Mouse (Mus musculus): ENCODE measurements around the gene Ldb2.

The Ldb2 gene

DNA sequence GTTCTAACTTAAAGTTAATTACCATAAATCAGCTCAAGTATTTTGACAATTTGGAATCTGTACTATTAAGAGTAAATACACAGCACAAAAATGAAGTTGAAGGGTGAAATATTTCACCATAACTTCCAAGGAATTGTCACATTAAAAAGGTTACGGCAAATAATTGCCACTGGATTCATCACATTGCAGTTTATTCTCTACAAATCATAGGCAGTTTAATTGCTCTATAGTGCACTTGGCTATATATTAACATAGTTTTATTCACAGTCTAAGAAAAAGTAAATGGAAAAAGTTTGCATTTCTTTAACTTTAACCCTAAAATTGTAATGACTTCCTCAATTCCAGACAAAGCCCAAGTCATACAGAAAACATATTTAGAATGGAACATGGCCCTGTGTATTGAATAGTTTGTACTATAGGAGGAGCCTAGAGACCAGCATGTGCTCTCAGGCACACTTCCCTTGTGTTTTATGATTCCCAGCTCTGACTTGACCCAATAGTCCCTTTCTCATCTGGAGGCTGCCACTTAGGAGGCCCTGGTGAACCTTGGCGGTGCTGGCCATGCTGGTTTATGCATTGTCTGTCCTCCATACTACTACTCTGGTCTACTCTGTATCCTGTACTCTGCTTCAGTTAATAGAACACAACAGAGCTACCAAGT is 255.9 kb downstream of the Ldb2 start:
- no peak for DNase-seq (ENCODE audit: low spot score in 2 of 2)

DNA sequence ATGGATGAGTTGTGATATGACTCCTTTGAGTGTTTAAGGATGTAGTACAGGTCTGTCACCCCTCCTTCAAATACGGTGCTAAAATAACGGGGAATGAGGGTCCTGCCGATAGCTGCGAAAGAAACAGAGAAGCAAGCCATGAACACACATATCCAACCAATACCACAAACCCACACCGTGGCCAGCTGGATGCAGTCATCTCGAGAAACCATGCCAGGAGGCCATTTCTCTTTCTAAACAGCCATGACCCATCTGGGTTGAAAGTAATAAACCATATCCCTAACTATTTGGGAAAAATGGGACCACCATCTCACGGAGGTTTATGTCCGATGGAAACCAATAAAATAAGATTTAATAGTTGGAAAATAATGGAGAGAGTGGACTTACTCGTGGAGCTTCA is 257.7 kb downstream of the Ldb2 start:
- DNase-seq (ENCODE audit: low spot score in 2 of 2), result no peak

DNA sequence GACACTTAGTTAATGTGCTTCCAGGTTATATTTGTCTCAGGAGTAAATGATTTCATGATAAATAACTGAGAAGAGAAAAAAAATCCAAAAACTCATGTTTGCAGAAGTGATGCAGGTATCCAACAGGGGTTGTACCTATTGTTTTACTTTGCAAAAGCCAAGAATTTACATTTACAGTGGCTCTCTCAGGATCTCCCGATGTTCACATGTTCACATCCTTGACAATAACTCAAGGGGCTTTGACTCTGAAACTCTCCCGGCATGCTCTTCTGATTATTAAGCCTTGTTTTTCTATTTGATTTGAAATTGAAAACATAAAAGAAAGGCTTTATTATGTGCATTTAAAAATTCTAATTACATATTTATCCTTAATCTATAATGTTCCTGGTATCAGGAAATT is 260.8 kb downstream of the Ldb2 start:
- DNase-seq (ENCODE audit: low spot score in 2 of 2), result no peak

DNA sequence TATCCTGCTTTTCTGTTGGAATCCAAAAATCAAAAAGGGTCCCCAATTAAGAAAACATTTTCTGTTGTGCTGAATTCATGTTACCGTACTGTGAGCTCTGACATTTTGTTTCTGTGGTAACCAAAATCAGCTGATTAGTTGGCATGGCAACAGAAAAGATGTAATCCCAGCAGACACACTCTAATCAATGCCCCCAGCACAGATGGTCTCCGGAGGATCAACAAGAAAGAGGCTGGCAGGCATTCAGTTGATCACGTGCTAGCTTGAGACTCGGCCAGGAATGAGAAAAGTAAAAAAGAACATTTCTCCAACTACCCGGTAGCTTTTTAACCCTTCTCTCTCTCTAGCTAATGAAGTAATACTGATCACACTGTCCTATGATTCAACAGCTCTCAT is 261.5 kb downstream of the Ldb2 start:
- DNase-seq (ENCODE audit: low spot score in 2 of 2), result no peak

DNA sequence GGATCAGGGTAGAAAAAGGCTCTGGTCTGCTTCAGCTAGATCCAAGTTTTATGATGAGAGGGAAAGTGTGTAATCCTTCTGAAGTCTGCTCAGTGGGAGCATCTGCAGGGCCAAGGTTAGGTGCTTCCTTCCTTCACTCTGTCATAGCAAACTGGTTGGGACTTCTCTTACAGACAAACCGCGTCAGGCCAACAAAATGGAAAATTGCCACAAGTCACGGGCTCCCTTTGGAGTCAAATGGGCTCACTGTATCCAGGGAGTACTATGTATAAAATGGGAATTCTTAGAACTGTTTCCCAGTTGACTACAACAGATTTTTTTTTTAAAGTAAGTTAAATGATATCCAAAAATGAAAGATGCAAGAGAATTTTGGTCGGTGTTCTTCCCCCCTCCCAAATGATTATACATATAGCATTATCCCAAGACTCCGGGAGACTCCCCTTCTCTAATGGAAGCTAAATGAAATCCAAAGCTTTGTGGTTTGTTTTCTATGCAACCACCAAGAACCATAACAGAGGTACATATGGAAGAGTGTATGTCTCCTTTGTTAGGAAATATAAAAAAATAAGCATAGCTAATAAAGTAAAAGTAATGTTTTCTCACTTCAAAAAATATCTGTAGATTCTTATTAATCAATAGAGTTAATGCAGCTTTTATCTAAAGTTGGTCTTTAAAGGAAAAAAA is 262.0 kb downstream of the Ldb2 start:
- DNase-seq (ENCODE audit: low spot score in 2 of 2), result no peak

DNA sequence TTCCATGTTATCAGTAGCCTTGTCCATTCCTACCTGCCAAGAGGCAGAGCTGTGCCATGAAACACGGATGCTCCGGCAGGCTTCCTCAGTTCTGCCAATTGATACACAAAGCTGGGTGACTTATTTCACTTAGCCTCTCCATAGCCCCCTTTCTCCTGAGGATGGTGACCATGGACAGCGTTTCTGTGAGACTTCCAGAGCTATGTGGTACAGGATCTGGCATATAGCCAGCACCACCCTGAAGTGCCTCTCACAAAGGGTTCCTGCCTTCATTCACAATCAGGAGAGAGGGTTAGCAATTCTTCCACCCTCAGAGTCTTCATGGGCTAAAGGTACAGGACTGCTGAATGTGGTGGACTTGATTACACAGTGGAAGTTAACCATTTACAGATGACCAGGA is 270.0 kb downstream of the Ldb2 start:
- no peak for DNase-seq (ENCODE audit: low spot score in 2 of 2)

DNA sequence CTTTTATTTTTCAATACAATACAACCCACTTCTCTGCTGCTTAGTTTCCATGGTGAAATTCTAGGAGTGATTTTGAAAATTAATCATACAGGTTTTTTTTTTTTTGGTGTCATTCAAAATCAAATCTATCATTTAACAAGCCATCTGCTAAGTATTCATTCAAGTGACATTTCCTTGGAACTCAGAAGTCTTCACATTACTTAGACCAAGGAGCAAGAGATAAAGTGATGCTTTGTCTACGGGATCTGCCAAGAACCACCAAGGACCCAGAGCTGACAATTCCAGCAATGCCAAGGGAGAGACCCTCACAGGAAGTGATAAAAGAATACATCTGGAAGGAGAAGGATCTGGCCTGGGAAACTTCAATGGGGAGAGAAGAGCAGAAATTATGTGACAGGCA is 270.5 kb downstream of the Ldb2 start:
- no peak for DNase-seq (ENCODE audit: low spot score in 2 of 2)

DNA sequence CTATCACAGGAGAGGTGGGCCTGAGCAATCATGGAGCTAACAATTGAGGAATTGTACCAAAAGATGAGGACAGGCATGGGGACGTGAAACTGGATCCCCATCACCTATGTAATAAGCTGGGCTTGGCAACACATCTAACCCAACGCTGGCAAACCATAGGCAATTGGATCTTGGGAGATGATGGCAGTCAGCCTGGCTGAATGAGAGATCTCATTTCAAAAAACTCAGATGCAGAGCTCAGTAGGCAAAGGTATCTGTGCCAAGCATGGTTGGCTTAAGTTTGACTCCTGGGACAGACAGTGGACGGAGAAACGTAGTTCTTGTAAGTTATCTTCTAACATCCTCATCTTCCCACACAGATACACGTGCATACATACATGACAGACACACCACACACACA is 294.3 kb downstream of the Ldb2 start:
- no peak for DNase-seq (ENCODE audit: low spot score in 2 of 2)

DNA sequence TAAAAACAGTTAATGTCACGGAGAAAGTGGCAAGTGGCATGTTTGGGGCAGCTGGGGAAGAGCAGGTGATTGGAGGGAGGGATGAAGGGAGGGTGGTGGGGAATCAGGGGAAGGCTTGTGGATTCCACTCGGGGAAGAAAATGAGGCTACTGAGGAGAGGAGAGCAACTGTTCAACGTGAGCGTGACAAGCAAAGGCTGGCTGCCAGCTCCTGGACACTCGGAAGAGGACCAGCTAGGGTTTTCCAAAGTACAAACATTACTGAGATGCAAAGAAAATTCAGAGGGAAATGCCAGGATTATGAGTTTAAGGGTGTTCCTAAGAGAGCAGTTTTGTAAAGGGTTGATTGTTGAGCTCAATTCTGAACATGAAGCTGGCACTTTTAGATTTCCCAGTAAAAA is 294.7 kb downstream of the Ldb2 start:
- DNase-seq (ENCODE audit: low spot score in 2 of 2), result no peak

DNA sequence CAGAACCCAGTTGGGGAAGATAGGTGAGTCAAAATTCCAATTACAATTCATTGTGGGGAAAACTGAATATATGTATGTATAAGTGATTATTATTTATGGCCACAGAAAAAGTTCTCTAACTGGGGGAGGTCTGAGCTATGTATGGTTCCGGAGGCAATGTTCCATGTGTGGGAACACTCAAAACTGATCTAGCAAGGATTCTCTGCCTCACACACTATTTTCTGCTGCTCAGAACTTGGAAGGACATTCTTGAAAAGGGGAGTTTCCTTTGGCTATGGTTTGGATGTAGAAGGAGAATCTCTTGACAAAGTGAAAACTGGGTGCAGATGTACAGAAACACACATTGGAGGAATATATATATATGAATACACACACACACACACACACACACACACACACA is 301.3 kb downstream of the Ldb2 start:
- no peak for DNase-seq (ENCODE audit: low spot score in 2 of 2)

DNA sequence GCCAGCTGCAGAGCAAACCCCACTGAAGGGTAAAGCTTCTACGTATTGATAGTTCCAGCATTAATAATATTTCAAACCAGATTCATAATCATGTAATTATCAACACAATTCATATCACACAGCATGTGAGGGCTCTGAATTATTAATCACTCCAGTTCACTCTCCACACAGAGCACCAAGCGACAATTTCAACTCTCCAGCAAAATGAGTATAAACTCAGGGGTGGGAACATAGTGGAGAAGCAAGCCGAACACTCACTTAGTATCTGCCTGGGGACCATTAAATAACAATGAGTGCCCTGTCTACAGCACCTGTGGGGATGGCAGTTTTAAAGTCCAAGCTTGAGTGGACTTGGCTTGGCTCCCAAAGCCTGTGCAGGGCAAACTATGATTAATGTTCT is 302.6 kb downstream of the Ldb2 start:
- DNase-seq (ENCODE audit: low spot score in 2 of 2), result no peak

DNA sequence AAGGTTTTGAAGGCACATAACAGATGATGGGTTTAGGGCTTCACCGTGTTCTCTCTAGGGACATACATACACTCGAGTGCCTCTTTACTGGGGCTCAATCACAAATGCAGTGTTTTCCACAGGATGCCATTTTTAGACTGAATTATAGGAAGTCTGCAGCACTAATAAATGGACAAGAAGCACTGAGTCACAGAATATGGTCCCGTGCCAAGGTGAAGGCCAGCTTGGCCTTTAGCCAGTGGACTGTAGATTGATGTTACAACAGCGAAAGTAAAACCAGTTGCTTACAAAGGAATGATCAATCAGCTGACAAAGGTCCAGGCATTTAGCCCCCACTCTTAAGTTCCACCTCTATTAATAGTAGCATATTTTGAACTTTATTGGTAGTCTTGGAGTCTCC is 304.4 kb downstream of the Ldb2 start:
- no peak for DNase-seq (ENCODE audit: low spot score in 2 of 2)

DNA sequence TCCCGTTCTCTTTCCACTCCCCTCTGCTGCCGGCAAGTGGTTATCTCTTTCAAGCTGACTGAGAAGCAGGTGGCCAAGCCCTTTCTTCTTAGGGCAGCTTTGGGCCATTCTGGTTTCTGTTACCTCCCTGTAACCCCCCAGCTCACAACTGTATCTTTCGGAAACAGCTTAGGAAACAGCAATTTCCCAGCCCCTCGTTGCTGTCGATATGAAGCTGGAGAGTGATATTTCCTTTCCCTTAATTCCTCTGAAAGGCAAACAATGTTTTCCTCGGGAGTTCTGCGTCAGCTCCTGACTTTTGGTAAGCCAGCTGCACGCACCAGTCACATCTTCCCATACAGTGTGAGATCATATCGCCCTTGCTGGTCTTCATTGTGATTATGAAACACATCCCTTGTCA is 305.3 kb downstream of the Ldb2 start:
- DNase-seq (ENCODE audit: low spot score in 2 of 2), result no peak

DNA sequence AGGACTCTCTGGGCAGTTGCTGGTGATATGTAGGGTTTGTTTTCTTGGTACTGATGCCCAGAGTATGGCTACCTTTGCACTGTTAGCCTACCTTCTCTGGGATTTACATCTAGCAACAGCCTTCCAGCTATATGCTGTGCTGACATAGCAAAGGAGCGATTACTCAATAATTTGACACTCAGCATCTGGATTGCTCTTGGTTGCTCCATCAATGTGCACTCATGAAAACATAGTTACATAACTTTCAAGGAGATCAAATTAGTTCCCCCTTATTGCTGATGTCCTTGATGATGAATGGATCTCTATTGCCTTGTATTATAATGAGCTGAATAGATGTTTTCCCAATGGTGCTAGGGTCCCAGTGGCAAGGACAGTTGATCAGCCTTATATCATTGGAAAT is 308.0 kb downstream of the Ldb2 start:
- no peak for DNase-seq (ENCODE audit: low spot score in 2 of 2)

DNA sequence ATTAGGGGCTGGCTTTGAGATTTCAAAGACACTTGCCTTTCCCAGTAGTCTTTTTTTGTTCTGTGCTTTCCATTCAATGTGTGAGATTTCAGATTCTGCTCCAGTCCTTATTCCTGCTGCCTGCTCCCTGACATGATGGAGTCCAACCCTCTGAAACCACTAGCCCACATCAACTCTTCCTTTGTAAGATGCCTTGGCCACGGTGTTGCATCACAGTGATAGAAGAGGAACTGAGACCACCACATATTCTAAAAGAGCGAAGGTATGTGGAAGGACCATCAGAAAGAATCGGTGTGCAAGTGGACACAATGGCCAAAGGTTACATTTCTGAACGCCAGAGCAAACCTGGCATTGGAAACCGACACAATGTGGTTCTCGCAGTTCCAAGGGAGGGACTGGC is 309.0 kb downstream of the Ldb2 start:
- DNase-seq (ENCODE audit: low spot score in 2 of 2), result no peak

DNA sequence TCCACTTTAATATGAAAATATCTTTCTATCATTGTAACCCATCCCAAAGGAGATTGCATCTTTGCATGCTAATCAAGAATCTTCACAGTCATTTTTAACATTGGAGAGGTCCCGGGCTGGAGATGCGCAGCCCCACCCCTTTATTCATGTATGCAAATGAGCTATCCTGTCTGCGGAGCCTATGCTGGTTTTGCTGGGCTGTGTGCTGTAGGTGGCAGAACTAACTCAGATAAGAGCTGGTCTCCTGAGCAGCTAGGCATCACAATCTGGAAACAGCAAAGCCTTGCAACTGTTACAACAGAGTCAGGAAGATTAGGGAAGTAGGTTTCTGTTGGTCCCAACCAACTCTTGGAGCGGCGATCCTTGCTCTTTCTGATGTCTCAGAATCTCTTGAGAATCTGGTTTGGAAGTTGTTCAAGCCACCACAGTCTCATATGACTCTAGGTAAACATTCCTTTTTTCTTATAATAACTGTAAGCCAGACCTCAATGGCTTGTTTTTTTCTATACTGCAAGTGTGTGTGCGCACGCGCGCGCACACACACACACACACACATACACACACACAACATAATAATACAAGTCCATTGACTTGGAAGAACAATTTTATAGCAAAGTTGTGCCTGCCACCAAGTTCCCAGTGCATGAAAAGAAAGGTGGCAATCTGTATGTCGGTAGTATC is 315.9 kb downstream of the Ldb2 start:
- DNase-seq (ENCODE audit: low spot score in 2 of 2), result no peak

DNA sequence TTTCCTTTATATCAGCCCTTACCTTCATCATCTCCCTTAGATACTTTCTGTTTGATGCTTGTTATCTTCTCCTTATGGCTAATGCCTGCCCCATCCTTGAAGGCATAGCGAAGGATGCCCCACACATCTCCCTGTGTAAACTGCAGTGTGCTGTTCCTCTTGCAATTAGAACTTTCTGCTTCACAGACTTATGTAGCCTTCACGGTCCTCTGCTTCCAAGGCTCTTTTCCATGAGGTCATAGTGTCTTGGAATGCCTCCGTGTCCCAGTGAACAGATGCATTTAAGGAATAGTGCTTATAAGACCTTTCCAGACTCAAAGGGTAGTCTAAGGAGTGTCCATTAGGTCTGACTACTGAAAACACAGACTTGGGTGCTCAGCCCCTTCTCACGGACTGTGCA is 318.1 kb downstream of the Ldb2 start:
- no peak for DNase-seq (ENCODE audit: low spot score in 2 of 2)

DNA sequence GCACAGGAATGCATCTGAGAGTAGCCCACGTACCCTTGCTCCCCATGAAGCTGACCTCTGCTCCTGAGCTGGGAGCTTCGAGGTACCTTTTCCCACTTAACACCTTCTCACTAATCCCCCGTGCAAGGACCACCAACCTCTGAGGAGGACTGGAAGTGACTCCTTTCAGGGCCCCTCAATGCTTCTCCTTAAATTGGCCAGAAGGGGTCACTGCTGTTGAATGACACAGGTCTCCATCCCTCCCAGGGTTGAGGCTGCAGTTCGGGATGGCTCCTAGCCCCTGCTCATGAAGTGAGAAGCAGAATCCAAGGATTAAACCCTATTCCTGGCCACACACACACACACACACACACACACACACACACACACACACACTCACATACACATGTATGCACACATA is 323.1 kb downstream of the Ldb2 start:
- no peak for DNase-seq (ENCODE audit: low spot score in 2 of 2)

DNA sequence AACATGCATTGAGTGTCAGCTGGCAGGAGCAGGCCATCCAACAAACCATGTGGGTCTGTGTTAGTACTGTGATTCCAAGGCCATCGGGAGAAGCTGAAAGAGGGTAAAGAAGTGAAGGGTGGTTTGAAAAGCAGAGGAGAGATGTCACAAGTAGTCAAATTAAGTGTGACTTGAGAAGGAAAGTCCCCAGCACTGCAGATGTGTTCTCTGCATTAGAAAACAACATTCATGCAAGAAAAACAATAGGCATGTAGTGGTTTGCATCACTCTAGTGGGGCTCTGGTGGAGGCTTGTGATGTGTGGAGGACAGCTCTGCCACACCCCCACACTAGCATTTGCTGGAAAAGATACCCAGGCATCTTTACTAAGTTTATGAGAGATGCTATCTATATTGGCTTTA is 323.9 kb downstream of the Ldb2 start:
- no peak for DNase-seq (ENCODE audit: low spot score in 2 of 2)

DNA sequence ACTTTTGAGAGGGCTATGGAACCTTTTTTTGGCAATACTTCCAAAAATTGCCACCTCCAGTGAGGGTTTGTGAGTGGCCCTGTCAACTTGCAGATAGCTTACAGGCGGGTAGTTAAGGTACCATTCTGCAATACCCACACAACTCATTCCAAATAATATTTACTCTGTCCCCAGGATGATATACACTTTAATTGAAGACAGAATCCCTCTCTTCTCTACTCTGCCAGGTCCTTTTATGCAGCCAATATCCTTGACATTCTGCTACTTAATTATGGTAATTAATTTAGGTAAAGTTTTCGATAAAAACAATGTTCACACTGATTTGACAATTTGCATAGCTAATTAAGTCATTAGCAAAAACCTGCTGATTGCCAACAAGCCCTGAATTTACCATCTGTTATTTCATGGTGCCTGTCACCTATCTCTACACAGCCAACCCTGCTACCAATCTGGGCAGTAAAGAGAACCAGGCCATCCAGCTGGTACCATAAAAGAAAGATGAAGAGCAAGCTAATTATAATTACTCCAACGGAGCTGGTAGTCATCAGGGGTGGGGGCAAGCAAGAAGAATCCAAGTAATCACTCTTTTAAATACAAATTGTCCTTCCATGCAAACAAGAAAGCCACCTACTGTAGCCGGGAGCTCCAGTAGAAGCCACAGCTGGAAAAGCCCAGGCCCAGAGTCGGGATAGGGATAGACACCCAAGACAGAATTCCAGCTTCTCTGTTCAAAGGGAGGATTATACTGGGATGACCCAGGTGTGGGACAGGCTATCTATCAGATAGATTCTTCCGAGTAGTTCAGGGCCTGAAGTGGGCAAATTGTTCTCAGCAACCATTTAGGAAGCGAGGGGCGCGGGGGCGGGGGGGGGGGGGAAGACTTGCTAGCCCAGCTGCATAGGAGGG is 325.4 kb downstream of the Ldb2 start:
- DNase-seq (ENCODE audit: low spot score in 2 of 2), result no peak

DNA sequence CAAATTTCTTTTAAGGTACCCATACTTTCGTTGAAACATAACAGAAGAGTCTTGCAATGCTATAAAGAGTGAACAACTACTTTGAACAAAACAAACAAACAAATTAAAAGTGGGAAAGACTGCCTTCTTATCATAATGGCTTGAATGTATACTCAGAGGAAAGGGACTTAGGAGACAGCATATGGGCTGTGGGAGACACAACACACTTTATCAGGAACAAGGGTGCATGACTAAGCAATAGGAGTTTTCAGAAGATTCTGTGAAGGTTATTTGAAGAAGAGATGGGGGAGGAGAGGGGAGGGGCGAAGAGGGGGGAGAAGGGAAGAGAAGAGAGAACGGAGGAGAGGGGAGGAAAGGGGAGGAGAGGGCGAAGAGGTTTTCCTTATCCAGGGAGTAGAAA is 334.2 kb downstream of the Ldb2 start:
- DNase-seq (ENCODE audit: low spot score in 2 of 2), result no peak

Measured in natural killer cell, adult 2 months (primary cell).